Mouse (Mus musculus): ENCODE measurements at regions not wholly inside any gene's neighbourhood (a gene's known extent, or its start where the extent isn't known, plus 50 kb on each side); places are given as distances from the start of the nearest gene placed in this dataset.

DNA sequence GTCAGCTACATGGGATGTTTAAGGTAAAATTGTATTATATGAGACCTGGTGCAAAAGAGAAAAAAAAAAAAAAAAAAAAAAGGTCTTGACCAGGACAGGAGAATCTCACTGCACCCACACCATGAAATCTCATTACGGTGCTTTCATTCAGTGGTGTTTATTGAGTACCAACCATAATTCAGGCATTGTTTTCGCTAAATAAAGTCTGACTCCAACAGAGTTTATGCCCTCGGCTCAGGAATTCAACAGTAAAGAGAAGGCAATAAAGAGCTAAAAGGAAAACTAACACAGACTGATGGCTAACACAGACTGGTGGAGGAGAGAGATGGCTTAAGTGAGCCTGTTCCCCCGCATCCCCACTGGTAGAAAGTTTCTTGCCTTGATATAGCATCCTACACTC lies 112.0 kb downstream of the Adamts15 start:
- Histone ChIP-seq H3K27me3 (ENCODE audit: insufficient read depth, poor library complexity, severe bottlenecking) (no peaks in the 10 kb centered on the region), H3K4me3 (no peak overlapping the region), H3K36me3 (no peaks in the 10 kb centered on the region), H3K9me3 (no peaks in the 10 kb centered on the region), H3K4me1 (peaks cover 38% of the 10 kb centered on the region), H3K27ac (peak overlapping the region; percentile 79)
- no peak for DNase-seq (ENCODE audit: low spot score)
- 61% methylated on average over 4 of the region's 4 CpGs for WGBS

DNA sequence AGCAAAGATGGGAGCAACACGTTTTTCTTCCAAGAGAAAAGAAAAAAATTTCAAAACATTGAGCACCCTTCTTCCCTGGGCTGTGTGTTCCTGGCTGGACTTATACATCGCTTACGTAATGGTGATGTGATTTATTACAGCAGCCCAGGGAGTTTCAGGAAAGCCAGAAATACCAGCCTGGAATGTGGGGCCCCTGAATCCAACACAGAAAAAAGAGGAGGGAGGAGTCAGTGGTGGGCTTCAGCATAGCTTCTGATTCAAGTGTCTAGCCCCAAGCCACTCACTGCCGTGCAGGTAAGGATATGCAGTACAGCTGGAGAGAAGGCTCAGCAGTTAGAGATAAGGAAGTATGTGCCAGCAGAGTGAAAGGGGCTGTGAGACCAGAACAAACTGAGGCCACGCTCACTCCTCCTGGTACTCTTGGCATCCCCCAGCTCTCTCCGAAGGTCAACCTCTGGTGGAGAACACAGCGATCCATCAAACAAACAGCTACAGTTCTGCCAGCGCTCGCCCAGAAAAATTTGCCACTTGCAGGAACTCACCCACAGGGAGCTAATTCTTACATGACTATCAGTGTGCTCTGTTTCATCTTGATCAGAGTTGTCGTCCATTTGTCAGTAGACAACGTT lies 113.3 kb downstream of the Adamts15 start:
- 39% methylated on average over 11 of the region's 11 CpGs for WGBS

DNA sequence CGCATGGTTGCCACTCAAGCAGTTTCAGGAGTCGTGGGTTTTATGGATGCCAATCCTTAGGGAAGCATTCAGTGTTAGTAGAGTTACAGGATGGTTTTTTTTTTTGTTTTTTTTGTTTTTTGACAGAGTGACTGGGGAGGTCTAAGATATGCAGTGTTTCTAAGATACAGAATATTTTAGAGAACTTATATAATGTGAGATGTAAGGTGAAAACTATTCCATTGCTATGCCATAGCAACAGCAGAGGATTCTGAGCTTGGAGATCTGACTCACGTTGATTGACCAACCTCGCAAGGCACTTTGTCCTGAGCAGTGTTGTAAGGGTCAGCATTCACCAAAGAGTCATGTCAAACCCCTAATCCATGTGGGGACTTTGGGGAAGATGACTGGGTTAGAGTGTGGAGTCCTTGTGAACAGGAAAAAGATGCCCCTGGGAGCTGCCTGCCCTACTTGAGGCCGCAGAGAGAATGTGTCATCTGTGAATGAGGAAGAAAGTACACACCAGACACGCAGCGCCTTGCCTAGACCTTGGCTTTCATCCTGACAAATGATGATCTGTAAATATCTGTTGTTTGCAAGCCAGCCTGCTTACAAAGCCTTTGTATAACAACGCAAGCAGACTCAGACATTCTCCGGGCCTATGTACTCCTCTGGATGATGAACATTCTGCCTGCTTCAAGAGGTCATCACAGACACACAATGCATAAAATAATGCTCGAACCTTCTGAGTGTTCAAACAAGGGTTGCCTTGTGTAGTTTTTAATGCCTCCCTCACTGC lies 118.3 kb downstream of the Adamts15 start:
- H3K27ac ChIP-seq = no peak overlapping the region
- DNase-seq (ENCODE audit: low spot score) = no peak
- H3K9me3 ChIP-seq = no peaks in the 10 kb centered on the region
- H3K4me3 ChIP-seq = no peak overlapping the region
- H3K27me3 ChIP-seq (ENCODE audit: insufficient read depth, poor library complexity, severe bottlenecking) = no peaks in the 10 kb centered on the region
- 82% methylated on average over 10 of the region's 10 CpGs for WGBS
- no peaks in the 10 kb centered on the region for H3K36me3 ChIP-seq
- H3K4me1 ChIP-seq = peaks cover 23% of the 10 kb centered on the region

More for the DNA sequence above, 113.3 kb downstream of the Adamts15 start:
- Histone ChIP-seq H3K27ac (peak overlapping the region; percentile 69), H3K27me3 (ENCODE audit: insufficient read depth, poor library complexity, severe bottlenecking) (no peaks in the 10 kb centered on the region), H3K9me3 (no peaks in the 10 kb centered on the region), H3K4me3 (no peak overlapping the region), H3K4me1 (peaks cover 33% of the 10 kb centered on the region), H3K36me3 (no peaks in the 10 kb centered on the region)
- DNase-seq (ENCODE audit: low spot score) = peak; percentile 76

DNA sequence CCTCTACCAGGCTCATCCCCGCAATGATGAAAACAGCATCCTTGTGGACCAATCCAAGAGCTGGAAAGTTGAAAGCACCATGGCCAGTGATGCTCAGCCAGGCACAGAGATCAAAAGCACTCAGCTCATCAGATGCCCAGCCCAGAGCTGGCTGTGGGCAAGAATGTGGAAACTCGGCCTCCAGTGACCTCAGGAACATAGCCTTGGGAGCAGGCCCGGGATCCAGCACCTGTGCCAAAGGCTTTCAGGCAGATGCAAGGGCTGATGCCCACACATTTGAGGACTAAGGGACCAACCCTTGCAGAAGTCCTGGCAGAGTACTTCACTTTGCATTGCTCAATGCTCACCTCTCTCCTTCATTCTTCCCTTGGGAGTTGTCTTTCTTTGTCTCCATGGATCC lies 119.4 kb downstream of the Adamts15 start:
- Histone ChIP-seq H3K36me3 (no peaks in the 10 kb centered on the region), H3K9me3 (no peaks in the 10 kb centered on the region), H3K4me3 (no peak overlapping the region), H3K4me1 (peaks cover 18% of the 10 kb centered on the region), H3K27ac (0 out of 2 replicates have a peak overlapping the region, but pooled peaks have one; percentile 18), H3K27me3 (ENCODE audit: insufficient read depth, poor library complexity, severe bottlenecking) (no peaks in the 10 kb centered on the region)
- DNase-seq (ENCODE audit: low spot score) = no peak
- 61% methylated on average over 3 of the region's 3 CpGs for WGBS

DNA sequence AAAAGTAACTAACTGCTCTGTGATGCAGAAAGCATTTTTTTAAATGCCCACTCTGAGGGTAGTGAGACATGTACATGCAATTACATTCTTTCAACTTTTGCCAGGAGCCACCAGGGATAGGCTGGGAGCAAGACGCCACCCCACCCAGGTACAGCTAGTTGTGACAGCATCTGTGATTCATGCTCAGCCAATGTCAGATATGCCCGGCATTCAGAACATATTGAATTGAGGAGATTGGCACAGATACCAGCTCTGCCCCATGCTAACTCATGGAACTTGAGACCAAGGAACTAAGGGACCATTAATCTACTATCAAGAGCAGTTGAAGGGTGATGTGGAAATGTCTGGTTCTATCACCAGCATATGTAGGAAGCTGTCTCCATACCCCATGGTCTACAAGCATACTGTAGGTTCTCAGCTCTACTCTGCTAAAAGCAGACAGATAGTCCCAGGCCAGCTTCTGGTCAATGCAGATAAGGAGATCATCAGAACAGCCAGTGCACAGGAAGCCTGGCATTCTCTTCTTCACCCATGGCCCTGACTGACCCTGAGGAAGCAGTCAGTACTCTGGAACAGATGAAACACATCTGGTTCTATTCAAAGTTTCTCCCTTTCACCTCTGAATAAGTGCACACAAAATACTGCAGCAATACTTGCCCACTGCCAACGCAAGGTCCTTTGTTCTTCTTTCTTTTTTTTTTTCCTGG lies 127.4 kb downstream of the Adamts15 start:
- no peak overlapping the region for H3K27ac ChIP-seq

DNA sequence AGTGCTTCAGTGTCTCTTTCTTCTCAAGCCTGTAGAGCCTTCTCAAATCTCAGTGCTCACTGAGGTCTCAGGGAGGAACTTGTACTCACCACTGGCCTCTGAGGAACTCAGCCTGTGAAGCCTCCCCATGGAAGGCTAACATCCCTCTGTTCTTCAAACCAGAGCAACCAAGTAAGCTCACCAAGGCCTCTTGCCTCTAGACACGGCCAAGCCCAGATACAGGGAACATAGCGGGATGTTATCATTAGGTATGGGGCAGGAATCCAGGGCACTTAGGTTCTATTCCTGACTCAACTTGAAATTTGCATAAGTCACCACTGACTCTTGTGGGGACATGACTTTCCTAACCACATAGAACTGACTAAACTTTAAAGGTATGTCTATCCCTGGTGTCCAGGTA lies 141.0 kb downstream of the Adamts15 start:
- 41% methylated on average over 2 of the region's 2 CpGs for WGBS
- Histone ChIP-seq H3K27me3 (ENCODE audit: insufficient read depth, poor library complexity, severe bottlenecking) (no peaks in the 10 kb centered on the region), H3K9me3 (no peaks in the 10 kb centered on the region), H3K4me3 (no peak overlapping the region), H3K4me1 (no peaks in the 10 kb centered on the region), H3K36me3 (no peaks in the 10 kb centered on the region), H3K27ac (peak overlapping the region; percentile 56; the same call in 1 of the 2 replicates)
- DNase-seq (ENCODE audit: low spot score) = peak; percentile 55

More for the DNA sequence above, 127.4 kb downstream of the Adamts15 start:
- DNase-seq (ENCODE audit: low spot score) = no peak
- H3K27me3 ChIP-seq (ENCODE audit: insufficient read depth, poor library complexity, severe bottlenecking) = no peaks in the 10 kb centered on the region
- H3K9me3 ChIP-seq = no peaks in the 10 kb centered on the region
- peaks cover 10% of the 10 kb centered on the region; the same call in 1 of the 2 replicates for H3K4me1 ChIP-seq
- 71% methylated on average over 3 of the region's 3 CpGs for WGBS
- H3K4me3 ChIP-seq = no peak overlapping the region
- H3K36me3 ChIP-seq = no peaks in the 10 kb centered on the region

DNA sequence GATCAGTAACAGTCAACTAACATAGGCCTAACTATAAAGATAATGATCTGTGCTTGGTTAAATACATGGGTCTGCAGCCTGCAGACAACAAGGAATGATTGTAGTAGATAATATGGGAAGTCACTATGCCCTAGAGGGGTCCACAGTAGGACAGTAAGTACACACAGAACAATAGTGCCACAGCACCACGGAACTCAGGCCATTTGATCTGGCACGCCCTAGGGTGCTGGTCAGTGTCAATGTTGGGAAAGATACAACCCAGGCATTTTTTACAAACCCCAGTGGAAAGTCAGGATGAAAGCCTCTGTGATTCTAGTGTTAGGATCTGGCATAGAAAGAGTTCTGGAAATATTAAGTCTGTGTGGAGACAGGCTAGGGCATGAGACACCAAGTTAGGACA lies 144.4 kb downstream of the Adamts15 start:
- H3K27ac ChIP-seq = no peak overlapping the region
- H3K4me1 ChIP-seq = peaks cover 15% of the 10 kb centered on the region
- H3K9me3 ChIP-seq = no peaks in the 10 kb centered on the region
- no peak overlapping the region for H3K4me3 ChIP-seq
- WGBS = 80% methylated on average over 2 of the region's 2 CpGs
- H3K27me3 ChIP-seq (ENCODE audit: insufficient read depth, poor library complexity, severe bottlenecking) = no peaks in the 10 kb centered on the region
- H3K36me3 ChIP-seq = no peaks in the 10 kb centered on the region
- peak; percentile 55 for DNase-seq (ENCODE audit: low spot score)

DNA sequence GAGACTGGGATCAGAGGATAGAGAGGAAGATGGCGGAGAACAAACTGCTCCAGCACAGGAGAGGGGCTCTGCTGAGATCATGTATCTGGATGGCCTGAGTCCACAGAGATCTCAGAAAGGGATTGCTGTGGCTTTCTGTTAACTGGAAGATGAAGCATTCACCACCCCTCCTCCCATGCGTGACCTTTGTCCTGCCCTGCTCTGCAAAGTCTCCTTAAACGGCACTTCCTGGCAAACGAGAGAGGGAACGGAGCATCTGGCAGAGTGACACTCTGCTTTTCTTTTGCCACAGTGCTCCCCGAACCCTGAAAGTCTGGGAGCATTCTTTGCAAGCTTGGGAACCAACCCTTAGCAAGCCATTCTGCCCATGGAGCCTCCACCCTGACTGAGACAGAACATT lies 147.1 kb downstream of the Adamts15 start:
- Histone ChIP-seq H3K27ac (peak overlapping the region; percentile 44), H3K9me3 (no peaks in the 10 kb centered on the region), H3K4me3 (no peak overlapping the region), H3K36me3 (no peaks in the 10 kb centered on the region), H3K27me3 (ENCODE audit: insufficient read depth, poor library complexity, severe bottlenecking) (no peaks in the 10 kb centered on the region), H3K4me1 (peaks cover 38% of the 10 kb centered on the region)
- DNase-seq (ENCODE audit: low spot score) = peak; percentile 68
- WGBS = 46% methylated on average over 6 of the region's 6 CpGs

DNA sequence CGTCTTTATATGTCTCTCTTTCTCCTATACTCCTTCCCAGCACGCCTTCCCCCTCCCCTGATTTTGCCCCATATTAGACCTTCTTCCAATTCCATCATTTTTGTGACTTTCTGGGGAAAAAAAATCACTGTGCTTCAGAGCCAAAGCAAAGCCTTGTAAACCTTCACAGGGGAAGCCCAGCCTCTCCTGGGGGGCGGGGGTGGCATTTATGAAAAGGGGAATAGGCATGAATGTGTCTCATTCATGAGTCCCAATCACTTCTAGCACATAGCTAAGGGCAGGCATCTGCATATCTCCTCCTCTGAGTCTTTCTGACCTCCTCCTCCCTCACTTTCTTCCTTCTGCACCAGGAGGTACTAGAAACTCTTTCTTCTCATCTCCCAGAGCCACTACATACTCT lies 149.8 kb downstream of the Adamts15 start:
- no peak overlapping the region for H3K4me3 ChIP-seq

DNA sequence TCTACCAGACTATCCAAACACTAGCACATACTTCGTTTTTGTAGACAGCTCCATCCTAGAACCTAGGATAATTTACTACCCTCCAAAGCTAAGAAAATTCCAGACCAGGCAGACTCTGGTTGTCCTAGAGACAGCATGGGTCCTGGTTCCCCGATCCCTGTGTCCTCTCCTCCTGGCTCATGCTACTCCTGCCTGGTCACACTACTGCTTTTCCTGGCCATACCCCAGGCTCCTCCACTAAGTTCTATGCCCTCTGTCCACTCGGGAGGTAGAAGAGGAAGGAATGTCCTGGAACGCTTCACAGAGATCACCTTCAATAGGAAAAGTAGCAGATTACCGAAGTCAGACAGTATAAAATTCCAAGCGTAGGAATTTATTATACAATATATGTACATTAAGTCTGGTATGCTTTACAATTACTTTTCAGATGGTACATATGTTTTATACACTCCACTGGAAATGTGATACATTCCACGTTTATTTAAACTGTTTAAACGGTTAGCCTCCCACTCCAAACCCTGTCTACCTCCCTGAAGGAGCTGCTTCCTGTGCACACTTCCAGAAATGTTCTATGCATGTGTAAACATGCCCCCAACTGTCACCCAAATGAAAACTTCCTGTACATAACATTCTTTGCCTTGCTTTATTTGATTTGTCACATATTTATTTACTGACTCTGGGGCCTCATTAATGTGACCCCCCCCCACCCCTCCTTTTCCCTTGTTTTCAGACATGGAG lies 151.6 kb downstream of the Adamts15 start:
- Histone ChIP-seq H3K9me3 (no peaks in the 10 kb centered on the region), H3K36me3 (no peaks in the 10 kb centered on the region), H3K27ac (no peak overlapping the region), H3K27me3 (ENCODE audit: insufficient read depth, poor library complexity, severe bottlenecking) (no peaks in the 10 kb centered on the region), H3K4me1 (peaks cover 49% of the 10 kb centered on the region), H3K4me3 (no peak overlapping the region)
- WGBS = 77% methylated on average over 8 of the region's 8 CpGs
- no peak for DNase-seq (ENCODE audit: low spot score)

More for the DNA sequence above, 149.8 kb downstream of the Adamts15 start:
- H3K9me3 ChIP-seq = no peaks in the 10 kb centered on the region
- peak overlapping the region; percentile 76 for H3K27ac ChIP-seq
- DNase-seq (ENCODE audit: low spot score) = peak; percentile 64
- WGBS = 65% methylated on average over 3 of the region's 3 CpGs
- peaks cover 52% of the 10 kb centered on the region for H3K4me1 ChIP-seq
- no peaks in the 10 kb centered on the region for H3K27me3 ChIP-seq (ENCODE audit: insufficient read depth, poor library complexity, severe bottlenecking)
- H3K36me3 ChIP-seq = no peaks in the 10 kb centered on the region

DNA sequence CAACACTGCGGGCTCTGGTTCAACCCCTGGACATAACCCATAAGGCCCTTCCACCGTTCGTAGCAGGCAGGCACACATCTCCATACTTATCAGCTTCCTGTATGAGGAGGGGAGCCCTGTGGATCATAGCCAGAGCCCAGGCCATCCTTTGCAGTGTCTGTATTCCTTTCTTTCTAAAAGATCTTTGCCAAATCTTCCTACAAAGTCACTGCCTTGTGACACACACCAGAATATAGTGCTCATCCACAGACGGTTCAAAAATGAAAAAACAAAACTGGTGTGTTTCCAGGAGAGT lies 152.9 kb downstream of the Adamts15 start:
- Histone ChIP-seq H3K36me3 (no peaks in the 10 kb centered on the region), H3K4me1 (peaks cover 45% of the 10 kb centered on the region), H3K27me3 (ENCODE audit: insufficient read depth, poor library complexity, severe bottlenecking) (no peaks in the 10 kb centered on the region), H3K4me3 (no peak overlapping the region), H3K9me3 (no peaks in the 10 kb centered on the region), H3K27ac (peak overlapping the region; percentile 42; the same call in 1 of the 2 replicates)
- WGBS = 55% methylated on average over 4 of the region's 4 CpGs
- peak; percentile 69 for DNase-seq (ENCODE audit: low spot score)

DNA sequence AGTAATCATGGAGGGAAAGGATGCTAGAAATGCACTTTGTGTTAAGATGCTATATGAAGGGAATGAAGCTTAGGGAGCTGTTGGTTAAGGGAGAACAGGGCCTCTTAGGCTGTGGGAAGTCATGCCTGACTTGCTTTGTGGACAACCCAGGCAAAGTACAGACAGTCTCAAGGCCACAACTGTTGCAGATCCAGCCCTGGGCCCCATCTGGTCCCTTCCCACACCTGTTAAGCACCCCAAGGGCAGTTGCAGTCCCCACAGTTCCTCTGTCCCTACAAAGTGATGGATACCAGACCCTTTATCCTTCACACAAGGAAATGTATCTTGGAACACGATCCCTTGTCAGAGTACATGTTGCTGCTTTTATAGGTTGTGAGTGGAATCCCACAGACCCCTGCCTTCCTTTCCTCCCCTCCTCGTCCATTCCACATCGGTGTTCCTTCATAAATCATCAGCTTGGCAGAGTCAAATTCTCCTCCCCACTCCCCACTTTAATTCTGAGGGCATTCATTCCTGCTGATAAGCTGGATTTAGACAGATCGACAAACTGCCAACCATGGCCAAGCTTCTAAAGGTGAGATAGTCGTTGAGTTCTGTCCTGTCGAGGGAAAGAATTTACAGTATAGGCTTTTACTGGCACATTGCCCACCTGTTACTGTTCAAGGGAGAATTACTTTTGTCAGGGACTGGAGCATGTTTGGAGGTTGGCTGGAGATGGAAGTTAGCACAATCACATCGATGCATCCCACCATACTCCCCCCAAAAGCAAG lies 153.4 kb downstream of the Adamts15 start:
- Histone ChIP-seq H3K4me3 (no peak overlapping the region), H3K36me3 (no peaks in the 10 kb centered on the region), H3K27ac (peak overlapping the region; percentile 42; the same call in 1 of the 2 replicates), H3K4me1 (peaks cover 45% of the 10 kb centered on the region), H3K9me3 (no peaks in the 10 kb centered on the region), H3K27me3 (ENCODE audit: insufficient read depth, poor library complexity, severe bottlenecking) (no peaks in the 10 kb centered on the region)
- peak; percentile 57 for DNase-seq (ENCODE audit: low spot score)
- 53% methylated on average over 7 of the region's 7 CpGs for WGBS

Measured in heart, embryonic 10.5 days (tissue).